Mouse (Mus musculus) brown adipose tissue, adult 24 weeks (tissue): ENCODE measurements around the gene Ptprcap. TPM values are rescaled to one million over a fixed set of nuclear protein-coding genes. Genes with fewer than 3 reads are reported as not detected.

Source experiments
- H3K27ac ChIP-seq: fragments of 200-500 bp; replicated peaks from 2 replicates; pipeline ENCODE4 v1.5.1; 2012; ENCODE audit warnings: low read depth, mild to moderate bottlenecking, low read length
- H3K4me1 ChIP-seq: fragments of 200-500 bp; 2 replicates; pipeline ENCODE4 v1.6.1; 2012; ENCODE audit warnings: low read length, mixed read lengths; ENCODE audit not compliant: control insufficient read depth, insufficient read depth, insufficient read length
- H3K4me3 ChIP-seq: fragments of 200-500 bp; 2 replicates; pipeline ENCODE4 v1.5.1; 2012; ENCODE audit warnings: low read depth, mild to moderate bottlenecking, low read length, moderate library complexity; ENCODE audit not compliant: insufficient read depth
- polyA plus RNA-seq: library from polyadenylated mRNA; stranded (reverse); fragments of >200 nt; gene quantifications from 2 replicates; pipeline ENCODE4 v1.2.4, GENCODE M21; 2012; ENCODE audit not compliant: missing spikeins, insufficient read depth, insufficient read length

Gene Ptprcap
- polyA plus RNA-seq, 1 experiment, result 1.3 TPM

- Histone ChIP-seq H3K4me1 (peaks cover 7% of the 10 kb centered on the region), H3K27ac (peak overlapping the region; percentile 33), H3K4me3 (peak overlapping the region; percentile 57)
Measured at GRCm38 (mm10) chr19:4163543-4163887, 10.1 kb downstream of the Ptprcap start.

- Histone ChIP-seq H3K27ac (no peak overlapping the region; the same call in 1 of the 2 replicates), H3K4me1 (peaks cover 7% of the 10 kb centered on the region), H3K4me3 (no peak overlapping the region)
Measured at GRCm38 (mm10) chr19:4164100-4164499, 10.7 kb downstream of the Ptprcap start.

GRCm38 (mm10) chr19:4164721-4165120 is 11.3 kb downstream of the Ptprcap start:
- Histone ChIP-seq H3K27ac (no peak overlapping the region), H3K4me1 (peaks cover 7% of the 10 kb centered on the region)

GRCm38 (mm10) chr19:4166678-4167476 is 13.5 kb downstream of the Ptprcap start:
- Histone ChIP-seq H3K4me3 (no peak overlapping the region), H3K27ac (no peak overlapping the region), H3K4me1 (peaks cover 18% of the 10 kb centered on the region)

More at GRCm38 (mm10) chr19:4164721-4165120, 11.3 kb downstream of the Ptprcap start:
- H3K4me3 ChIP-seq, result no peak overlapping the region

- Histone ChIP-seq H3K4me3 (peak overlapping the region; percentile 60), H3K4me1 (peaks cover 11% of the 10 kb centered on the region), H3K27ac (peak overlapping the region; percentile 78)
Measured at GRCm38 (mm10) chr19:4169378-4169784, 16.0 kb downstream of the Ptprcap start.

GRCm38 (mm10) chr19:4169810-4170209 is 16.4 kb downstream of the Ptprcap start:
- peaks cover 11% of the 10 kb centered on the region for H3K4me1 ChIP-seq
- H3K4me3 ChIP-seq, result peak overlapping the region; percentile 60
- H3K27ac ChIP-seq, result peak overlapping the region; percentile 78

GRCm38 (mm10) chr19:4170723-4171392 is 17.5 kb downstream of the Ptprcap start:
- peaks cover 11% of the 10 kb centered on the region for H3K4me1 ChIP-seq
- no peak overlapping the region for H3K4me3 ChIP-seq

GRCm38 (mm10) chr19:4171393-4172290 is 18.2 kb downstream of the Ptprcap start:
- H3K27ac ChIP-seq, result 0 out of 2 replicates have a peak overlapping the region, but pooled peaks have one; percentile 4
- no peak overlapping the region for H3K4me3 ChIP-seq
- H3K4me1 ChIP-seq, result peaks cover 11% of the 10 kb centered on the region

More at GRCm38 (mm10) chr19:4170723-4171392, 17.5 kb downstream of the Ptprcap start:
- no peak overlapping the region for H3K27ac ChIP-seq

- H3K4me1 ChIP-seq, result peaks cover 11% of the 10 kb centered on the region
- no peak overlapping the region for H3K4me3 ChIP-seq
- H3K27ac ChIP-seq, result no peak overlapping the region
Measured at GRCm38 (mm10) chr19:4172925-4173324, 19.5 kb downstream of the Ptprcap start.

- H3K27ac ChIP-seq, result no peak within 1 kb of the TSS
Measured at GRCm38 (mm10) chr19:4175368-4175947, 22.1 kb downstream of the Ptprcap start, which contains the start of gene Carns1. Gene Carns1, minus strand, starts transcription at chr19:4175479.

GRCm38 (mm10) chr19:4180411-4180810 is 27.0 kb downstream of the Ptprcap start:
- Histone ChIP-seq H3K4me1 (no peaks in the 10 kb centered on the region), H3K4me3 (no peak overlapping the region), H3K27ac (no peak overlapping the region)

More at GRCm38 (mm10) chr19:4175368-4175947, 22.1 kb downstream of the Ptprcap start, which contains the start of gene Carns1:
- Histone ChIP-seq H3K4me3 (peak within 1 kb of the TSS; percentile 15; the same call in 1 of the 2 replicates), H3K4me1 (peaks cover 7% of the 10 kb centered on the region; the same call in 1 of the 2 replicates)

- Histone ChIP-seq H3K4me3 (no peak overlapping the region), H3K27ac (no peak overlapping the region), H3K4me1 (no peaks in the 10 kb centered on the region)
Measured at GRCm38 (mm10) chr19:4181892-4182291, 28.5 kb downstream of the Ptprcap start.

- H3K4me3 ChIP-seq, result no peak overlapping the region
- H3K4me1 ChIP-seq, result no peaks in the 10 kb centered on the region
- no peak overlapping the region for H3K27ac ChIP-seq
Measured at GRCm38 (mm10) chr19:4183689-4184088, 30.3 kb downstream of the Ptprcap start.
